Mouse (Mus musculus) heart, adult 2 months (tissue): Measurements from ENCODE around the gene Fgd6.

Experiments
- CTCF ChIP-seq: fragments of 200-600 bp; IDR thresholded peaks from 2 replicates; pipeline ENCODE4 v1.8.1; 2022; ENCODE audit warnings: antibody characterized with exemption, mild to moderate bottlenecking, moderate library complexity
- EP300 ChIP-seq: fragments of 200-500 bp; IDR thresholded peaks from 2 replicates; pipeline ENCODE4 v1.6.1; 2011; ENCODE audit warnings: low read depth, low read length, control low read depth; ENCODE audit not compliant: insufficient read depth
- POLR2A ChIP-seq: fragments of 200-500 bp; IDR thresholded peaks from 2 replicates; pipeline ENCODE4 v1.6.1; 2011; ENCODE audit warnings: mild to moderate bottlenecking, low read depth, low read length, control low read depth; ENCODE audit not compliant: insufficient read depth

- TF ChIP-seq CTCF (no peak), POLR2A (no peak), EP300 (no peak)
These were observed 71.8 kb downstream of the Fgd6 start for GRCm38 (mm10) chr10:94107607-94108006.
